Mouse (Mus musculus) right cerebral cortex, adult 2 months (tissue): Measurements from ENCODE around the gene Polr3g.
"Not testable (repeated sequence)": the region's sequence is repeated elsewhere in the genome, so short reads cannot be mapped to it uniquely, and the experiment has no call there.

ENCODE experiments used
- DNase-seq, 2 experiments: peaks; one replicate each; pipeline ENCODE4 v3.0.0; 2021 to 2022; ENCODE audit warnings: low spot score in 2 of 2

Polr3g gene

GRCm38 (mm10) chr13:81710775-81711545 lies at the start of gene Polr3g, which contains the start of gene Mblac2:
Gene Polr3g, minus strand, starts transcription at chr13:81711013.
Gene Mblac2, plus strand, starts transcription at chr13:81711341.
- peak; percentile 95 to 96 for DNase-seq

DNA sequence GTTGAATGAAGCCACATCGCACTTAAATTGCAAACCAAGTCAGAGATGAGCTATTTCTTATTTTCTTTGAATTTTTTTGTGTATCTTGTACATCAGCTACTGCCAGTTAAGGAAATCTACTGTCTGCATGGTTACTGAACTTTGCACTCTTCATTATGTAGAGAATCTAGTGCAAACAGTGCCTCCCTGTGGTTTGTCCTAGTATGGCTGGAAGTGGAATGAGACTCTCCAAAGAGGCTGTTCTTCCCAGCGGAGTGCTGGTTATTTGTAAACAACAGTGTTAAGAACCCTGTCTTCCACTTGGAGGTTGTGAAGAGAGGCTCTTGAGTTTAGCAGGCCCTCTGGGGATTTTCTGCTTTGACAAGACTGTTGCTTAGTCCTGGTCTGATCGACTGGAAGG lies 49.6 kb upstream of the Polr3g start:
- peak; percentile 56 to 62 for DNase-seq

DNA sequence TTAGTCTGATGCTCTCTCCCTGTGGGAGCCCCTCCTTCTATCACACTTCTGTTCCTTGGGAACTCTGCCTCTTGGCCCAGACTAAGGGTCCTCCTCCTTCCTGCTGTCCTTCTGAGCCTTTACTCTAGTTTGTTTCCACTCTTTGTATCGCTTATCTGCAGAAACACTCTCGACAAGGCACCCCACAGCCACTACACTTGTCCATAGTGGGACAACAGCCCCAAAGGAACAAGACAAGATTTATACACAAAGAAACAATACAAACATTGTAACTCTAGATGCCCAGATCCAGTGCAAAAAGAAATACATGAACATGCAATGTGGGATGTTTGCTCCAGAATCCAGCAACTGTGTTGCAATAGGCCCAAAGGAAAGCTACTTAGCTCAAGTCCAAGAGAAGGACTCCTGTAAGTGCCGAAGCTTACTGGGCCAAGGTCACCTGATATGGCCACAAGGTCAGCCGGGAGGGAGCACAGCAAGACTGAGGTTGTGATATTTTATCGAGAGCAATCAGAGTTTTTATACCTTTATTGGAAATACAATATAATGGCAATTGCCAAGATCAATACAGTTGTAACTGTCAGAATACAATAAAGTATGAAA lies 46.3 kb upstream of the Polr3g start:
- no peak for DNase-seq

GRCm38 (mm10) chr13:81755324-81755723 lies 44.5 kb upstream of the Polr3g start:
- no peak for DNase-seq

DNA sequence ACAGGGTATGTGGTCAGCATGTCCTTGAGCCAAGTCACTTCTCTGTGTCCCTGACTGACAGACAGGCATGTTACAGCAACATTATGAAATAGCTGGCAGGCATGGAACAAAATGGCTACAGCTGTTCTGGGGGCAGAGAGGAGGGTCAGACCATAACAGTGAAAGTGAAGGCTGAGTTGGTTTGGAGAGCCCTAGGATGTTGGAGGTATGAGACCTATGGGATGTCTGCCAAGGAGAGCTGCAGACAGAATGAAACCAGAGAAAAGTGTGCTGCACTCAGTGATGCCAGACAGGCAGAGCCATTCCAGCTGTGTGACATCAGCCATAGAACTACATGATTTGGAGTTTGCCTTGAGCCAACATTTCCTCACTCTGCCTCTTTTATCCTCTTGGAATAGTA lies 44.1 kb upstream of the Polr3g start:
- DNase-seq: no peak

DNA sequence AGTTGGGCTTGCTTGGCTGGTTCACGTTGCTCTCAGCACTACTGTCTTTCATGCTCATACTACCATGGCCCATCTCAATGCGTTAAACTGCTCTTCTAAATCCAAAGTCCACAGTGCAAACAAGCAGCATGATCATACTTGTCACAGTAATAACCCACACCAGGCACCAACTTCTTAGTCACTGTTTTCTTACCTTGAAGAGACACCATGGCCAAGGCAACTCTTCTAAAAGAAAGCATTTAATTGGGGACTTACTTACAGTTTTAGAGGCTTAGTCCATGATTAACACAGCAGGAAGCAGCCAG lies 33.2 kb upstream of the Polr3g start:
- no peak for DNase-seq

- no peak for DNase-seq
These were observed 32.7 kb upstream of the Polr3g start for GRCm38 (mm10) chr13:81743391-81744091.

- DNase-seq: no peak
These were observed 30.1 kb upstream of the Polr3g start for GRCm38 (mm10) chr13:81740898-81741297.

DNA sequence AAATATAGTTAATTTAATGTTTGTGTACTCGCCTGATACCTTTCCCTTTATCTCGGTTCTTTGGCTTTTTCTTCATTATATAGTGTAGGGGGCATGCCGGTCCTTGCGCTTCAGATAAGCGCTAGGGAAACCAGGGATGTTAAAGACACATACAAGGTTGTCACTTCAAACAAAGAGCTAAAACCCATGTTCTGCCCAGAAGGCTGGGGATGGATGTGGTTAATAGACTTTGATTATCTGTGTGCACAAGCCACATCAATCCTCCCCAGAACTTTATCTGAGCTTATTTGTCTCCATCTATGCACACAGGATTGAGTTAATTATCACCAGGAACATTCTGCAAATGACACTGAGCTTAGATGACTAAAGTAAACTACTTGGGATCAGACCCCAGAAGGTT lies 25.8 kb upstream of the Polr3g start:
- DNase-seq: no peak

GRCm38 (mm10) chr13:81730362-81730761 lies 19.5 kb upstream of the Polr3g start:
- no peak for DNase-seq

DNA sequence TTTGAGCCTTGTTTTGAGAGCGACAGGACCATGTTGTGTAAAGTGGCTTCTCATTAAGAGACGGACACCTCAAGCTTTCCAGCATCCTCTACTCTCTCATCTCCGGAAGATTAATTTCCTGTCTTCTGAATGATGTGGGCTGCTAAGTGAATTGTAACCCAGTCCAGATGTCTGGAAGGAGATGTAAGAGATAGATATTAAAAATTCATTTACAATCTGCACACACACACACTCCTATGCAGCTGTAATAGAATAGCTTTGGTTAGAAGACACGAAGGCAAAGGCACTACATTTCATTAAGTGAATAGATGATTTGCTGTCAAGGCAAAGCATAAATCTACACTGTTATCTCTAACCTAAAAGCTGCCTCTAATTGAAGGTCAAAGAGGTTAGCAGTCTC lies 18.3 kb upstream of the Polr3g start:
- DNase-seq: no peak

GRCm38 (mm10) chr13:81728141-81728540 lies 17.3 kb upstream of the Polr3g start:
- not testable (repeated sequence) for DNase-seq

DNA sequence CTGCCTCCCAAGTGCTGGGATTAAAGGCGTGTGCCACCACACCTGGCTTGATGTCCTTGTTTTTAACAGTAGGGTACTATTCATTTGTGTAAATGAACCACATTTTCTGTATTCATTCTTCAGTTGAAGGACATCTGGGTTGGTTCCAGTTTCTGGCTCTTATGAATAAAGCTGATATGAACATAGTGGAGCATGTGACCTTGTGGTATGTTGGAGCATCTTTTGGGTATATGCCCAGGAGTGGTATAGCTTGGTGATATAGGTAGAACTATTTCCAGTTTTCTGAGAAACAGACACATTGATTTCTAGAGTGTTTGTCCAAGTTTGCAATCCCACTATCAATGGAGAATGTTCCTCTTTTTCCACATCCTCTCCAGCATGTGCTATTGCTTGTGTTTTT lies 3.1 kb upstream of the Polr3g start:
- no peak for DNase-seq

DNA sequence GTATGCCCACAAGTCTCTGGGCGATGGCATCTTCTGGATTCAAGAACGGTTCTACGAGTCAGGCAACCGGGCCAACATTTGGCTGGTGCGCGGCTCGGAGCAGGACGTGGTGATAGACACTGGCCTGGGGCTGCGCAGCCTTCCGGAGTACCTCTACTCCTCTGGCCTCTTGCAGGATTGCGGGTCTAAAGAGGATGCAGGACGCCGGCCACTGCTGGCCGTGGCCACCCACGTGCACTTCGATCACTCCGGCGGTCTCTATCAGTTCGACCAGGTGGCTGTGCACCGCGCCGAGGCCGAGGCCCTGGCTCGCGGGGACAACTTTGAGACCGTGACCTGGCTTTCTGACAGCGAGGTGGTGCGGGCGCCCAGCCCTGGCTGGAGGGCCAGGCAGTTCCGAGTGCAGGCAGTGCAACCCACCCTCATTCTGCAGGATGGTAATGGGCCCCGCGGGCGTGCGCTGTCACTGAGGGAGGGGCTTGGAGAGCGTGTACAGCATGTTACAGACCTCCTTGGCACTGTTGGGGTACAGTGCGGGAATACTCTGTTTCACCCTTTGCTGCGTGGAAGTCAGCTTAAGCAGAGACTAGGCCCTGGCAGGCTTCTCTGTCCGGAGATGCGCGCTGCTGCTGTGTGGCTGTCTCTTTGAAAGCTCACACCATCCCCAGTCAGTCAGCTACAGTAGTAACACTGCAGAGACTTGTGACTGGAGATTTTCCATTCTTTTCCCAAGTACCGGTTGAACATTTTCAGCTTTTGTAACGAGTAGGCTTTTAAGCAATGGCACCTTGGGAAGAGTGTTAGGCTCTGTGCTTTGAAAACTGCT lies 946 bp upstream of the Polr3g start:
- peak; percentile 54 to 55 for DNase-seq

DNA sequence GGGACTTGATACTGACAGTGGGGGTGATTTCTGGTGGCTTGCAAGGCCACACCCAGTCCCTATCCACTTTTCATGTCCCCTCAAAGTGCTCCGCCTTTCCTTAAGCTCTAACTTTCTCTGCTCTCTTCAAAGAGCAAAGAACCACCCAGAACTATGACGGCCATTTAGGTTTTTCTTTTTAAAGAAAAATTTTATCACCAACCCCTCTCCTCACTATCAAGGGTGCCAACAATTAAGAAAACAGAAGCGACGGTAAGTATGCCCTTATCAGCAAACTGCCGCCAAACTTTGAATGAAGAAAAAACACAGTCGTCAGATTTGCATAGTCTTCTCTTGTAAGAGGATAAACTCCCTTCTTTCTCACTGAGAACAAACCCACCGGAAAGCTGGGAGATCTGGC lies 547 bp downstream of the Polr3g start:
- no peak for DNase-seq

GRCm38 (mm10) chr13:81709805-81710204 lies 1.0 kb downstream of the Polr3g start:
- DNase-seq: no peak

DNA sequence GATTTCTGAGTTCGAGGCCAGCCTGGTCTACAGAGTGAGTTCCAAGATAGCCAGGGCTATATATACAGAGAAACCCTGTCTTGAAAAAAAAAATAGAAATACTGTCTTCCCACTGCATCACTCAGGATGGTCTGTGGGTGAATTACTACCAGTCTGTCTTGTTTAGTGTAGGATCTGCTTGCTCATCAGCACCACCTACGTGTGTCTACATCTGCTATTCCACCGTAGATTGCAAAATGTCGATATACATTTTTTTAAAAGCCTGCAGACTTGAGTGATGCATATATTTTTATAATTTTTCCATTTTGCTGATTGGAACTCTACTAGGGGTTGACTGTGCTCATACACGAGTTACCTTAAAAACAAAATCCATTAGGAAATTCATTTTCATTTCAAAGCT lies 4.5 kb downstream of the Polr3g start:
- no peak for DNase-seq

DNA sequence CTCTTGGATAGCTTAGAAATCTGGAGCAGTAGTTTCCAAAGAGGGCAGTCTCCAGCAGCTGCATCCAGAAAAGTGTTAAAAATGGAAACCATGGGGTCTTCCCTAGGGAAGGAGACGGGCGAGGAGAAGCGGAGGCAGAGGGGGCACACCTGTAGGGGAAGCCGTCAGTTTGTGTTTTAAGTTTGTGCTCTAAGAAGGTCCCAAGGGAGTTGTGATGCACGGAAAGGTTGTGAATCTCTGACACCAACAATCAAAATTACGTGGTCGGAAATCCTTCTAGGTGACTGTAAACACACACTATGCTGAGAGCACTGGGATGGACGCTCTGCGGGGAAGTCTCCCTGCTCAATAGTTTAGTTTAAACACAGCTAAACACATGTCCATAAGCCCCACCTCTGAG lies 7.2 kb downstream of the Polr3g start:
- DNase-seq: no peak

GRCm38 (mm10) chr13:81703148-81703547 lies 7.7 kb downstream of the Polr3g start:
- DNase-seq: no peak

DNA sequence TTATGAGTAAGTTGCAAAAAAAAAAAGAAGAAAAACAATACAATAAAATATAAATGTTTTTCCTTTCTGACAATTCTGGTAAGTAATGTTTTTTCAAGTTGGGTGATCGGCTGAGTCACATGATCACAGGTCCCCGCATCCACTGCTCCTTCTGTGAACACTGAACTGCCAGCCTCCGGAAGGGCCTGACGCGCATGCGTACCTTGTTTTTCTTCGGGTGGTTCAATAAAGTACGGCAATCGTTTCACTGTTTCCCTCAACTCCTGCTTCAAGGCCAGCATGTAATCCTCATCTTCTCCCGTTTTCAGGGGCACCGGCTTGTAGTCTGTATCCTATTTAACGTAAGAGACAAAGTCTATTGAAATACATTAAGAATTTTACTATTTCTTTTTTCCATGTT lies 16.4 kb downstream of the Polr3g start:
- no peak for DNase-seq

GRCm38 (mm10) chr13:81691606-81692005 lies 19.2 kb downstream of the Polr3g start:
- peak; percentile 11 to 29 for DNase-seq

DNA sequence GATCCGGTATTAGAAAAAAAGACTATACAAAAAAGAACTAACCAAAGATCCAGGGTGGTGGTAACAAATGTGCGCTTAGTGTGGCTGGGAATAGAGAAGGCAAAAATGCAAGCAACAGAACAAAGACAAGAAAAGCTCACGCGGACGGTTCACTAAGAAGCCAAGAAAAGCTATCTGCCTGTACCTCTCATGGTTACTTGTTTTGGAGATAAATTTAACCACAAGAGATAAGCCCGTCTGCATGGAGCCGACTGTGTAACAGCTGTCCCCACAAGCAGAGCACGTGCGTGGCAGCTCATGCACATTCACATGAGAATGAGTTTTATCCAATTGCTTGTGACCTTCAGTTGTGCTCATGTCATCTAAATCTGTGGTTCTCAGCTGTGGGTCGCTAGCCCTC lies 20.3 kb downstream of the Polr3g start:
- no peak for DNase-seq
